Mouse (Mus musculus) brain, embryonic 14.5 days (tissue): ENCODE data around the gene Trappc6b. TPM values are rescaled to one million over a fixed set of nuclear protein-coding genes. Genes with fewer than 3 reads are reported as not detected.
"Not testable (repeated sequence)": the region's sequence is repeated elsewhere in the genome, so short reads cannot be mapped to it uniquely, and the experiment has no call there.

ENCODE experiments used
- DNase-seq: peaks from one replicate; pipeline ENCODE4 v3.0.0-alpha.2; 2011; ENCODE audit warnings: low read depth
- CTCF ChIP-seq: fragments of 200-500 bp; IDR thresholded peaks from 2 replicates; pipeline ENCODE4 v1.5.1; 2012; ENCODE audit warnings: inconsistent platforms, mild to moderate bottlenecking, moderate library complexity, borderline replicate concordance; ENCODE audit not compliant: insufficient read depth, insufficient read length; ENCODE audit errors: extremely low read depth
- POLR2A ChIP-seq: fragments of 200-500 bp; IDR thresholded peaks from 2 replicates; pipeline ENCODE4 v1.6.1; 2012; ENCODE audit warnings: mild to moderate bottlenecking, inconsistent platforms, borderline replicate concordance; ENCODE audit not compliant: poor library complexity, insufficient read depth, insufficient read length, severe bottlenecking; ENCODE audit errors: extremely low read depth
- polyA plus RNA-seq: library from polyadenylated mRNA; depleted of rRNA; stranded (reverse); fragments of >200 nt; gene quantifications from 2 replicates; pipeline ENCODE4 v1.2.3, GENCODE M21; 2012

Gene Trappc6b
- polyA plus RNA-seq, 1 experiment, result 114 TPM

DNA sequence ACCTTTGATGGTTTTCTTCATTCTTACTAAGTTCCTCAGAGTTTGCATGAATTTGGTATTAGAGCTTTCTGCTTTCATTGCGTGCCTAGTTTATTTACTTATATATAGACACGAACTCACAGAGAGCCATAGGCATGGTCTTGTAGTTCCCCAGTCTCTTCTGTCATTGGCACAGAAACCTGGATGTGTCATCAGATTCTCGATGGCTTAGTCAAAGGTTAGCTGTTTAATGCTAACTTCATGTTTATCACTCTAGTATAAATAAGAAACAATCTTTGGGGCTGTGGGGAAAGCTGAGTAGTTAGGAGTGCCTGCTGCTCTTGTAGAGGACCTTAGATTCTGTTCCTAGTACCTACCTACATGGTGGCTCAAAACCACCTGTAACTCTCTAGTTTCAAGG lies 15.7 kb upstream of the Trappc6b start:
- no peak for TF ChIP-seq CTCF
- TF ChIP-seq POLR2A, result no peak

DNA sequence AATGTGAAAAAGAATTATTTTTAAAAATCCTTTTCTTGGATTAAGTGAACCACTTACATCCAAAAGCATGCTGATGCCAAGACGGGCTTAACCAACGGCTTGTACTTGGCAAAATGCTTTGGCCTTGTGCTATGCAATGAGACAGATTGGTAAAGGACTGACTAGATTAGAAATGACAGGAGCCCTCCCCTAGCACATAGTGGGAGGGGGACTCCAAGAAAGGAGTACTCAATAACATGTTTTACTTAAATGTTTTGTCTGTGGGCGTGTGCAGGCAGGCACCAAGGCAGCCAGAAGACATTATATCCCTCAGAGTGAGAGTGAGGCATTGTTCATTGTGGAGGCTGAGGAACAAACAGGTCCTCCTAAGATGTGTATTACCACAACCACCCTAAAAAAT lies 12.8 kb upstream of the Trappc6b start:
- DNase-seq, result peak; percentile 15
- TF ChIP-seq CTCF (no peak), POLR2A (no peak)

More for the DNA sequence above, 15.7 kb upstream of the Trappc6b start:
- no peak for DNase-seq

DNA sequence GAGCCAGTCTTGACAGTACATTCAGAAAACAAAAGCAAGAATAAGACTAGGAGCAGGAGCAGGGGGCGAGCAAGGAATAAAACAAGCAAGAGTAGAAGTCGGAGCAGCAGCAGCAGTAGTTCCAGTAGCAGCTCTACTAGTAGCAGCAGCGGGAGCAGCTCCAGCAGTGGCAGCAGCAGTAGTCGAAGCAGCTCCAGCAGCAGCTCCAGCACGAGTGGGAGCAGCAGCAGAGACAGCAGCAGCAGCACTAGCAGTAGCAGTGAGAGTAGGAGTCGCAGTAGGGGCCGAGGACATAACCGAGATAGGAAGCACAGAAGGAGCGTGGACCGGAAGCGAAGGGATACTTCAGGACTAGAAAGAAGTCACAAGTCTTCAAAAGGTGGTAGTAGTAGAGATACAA lies 11.0 kb upstream of the Trappc6b start:
- DNase-seq, result no peak
- TF ChIP-seq POLR2A (no peak), CTCF (no peak)

DNA sequence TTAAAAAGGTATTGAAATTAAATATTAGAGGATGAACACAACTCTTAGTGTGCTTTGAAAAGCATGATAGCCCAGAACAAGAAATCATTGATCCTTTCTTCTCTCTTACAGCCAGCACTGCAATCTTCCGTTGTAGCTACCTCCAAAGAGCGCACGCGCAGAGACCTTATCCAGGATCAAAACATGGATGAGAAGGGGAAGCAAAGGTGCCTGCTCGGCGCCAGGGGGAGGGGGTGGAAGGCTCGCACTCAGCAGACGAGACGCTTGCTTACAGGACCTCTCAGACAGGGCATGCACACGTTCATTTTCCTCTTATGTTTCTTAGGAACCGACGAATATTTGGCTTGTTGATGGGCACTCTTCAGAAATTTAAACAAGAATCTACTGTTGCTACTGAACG lies 7.5 kb upstream of the Trappc6b start:
- DNase-seq, result no peak
- TF ChIP-seq CTCF (no peak), POLR2A (no peak)

DNA sequence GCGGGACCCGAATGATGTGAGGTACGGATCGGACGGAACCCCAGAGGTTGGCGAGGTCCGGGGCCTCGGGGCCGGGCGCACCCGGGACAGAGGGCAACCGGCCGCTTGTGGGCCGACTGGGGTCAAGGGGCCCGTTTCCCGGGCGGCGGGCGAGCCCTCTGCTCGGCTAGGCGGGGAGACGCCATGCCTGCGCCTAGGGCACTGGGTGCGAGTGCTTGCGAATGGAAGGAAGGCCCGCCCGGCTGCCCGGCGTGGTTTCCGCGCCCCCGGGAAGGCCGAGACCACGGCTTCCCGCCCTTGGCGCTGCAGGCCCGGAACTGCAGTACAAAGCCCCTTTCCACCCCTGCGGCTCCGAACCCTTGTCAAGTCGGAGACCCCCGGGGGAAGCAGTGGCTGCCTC lies 5.8 kb upstream of the Trappc6b start:
- no peak for DNase-seq

DNA sequence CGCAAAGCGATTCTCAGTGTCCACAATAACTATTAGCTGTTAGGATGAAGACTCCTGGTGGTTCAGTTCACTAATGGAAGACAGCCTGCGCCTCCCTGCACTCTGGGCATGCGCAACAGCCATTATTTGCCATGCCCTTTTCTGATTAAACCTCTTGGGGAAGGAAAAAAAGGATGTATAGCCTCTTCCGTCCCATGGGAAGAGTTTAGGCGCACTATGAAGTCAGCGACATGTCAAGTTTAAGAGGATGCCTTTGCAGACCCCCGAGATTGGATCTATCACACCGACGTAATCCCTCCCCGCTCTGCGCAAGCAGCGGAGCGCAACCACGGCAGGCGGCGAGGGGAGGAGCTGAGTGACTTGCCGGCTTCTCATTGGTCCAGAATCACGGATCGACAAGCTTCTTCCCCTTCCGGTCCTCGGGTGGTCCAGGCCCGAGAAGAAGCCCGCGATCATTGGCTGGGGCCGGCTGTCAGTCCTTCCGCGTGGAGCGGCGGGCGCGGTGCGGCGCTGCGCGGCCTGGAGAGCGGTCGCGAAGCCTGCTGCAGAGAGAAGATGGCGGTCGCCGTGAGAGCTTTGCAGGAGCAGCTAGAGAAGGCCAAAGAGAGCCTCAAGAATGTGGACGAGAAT lies 5.3 kb upstream of the Trappc6b start, which contains the start of gene Pnn:
Pnn (plus strand) TSS at position 437 of the 630 bp plus-strand sequence.
- TF ChIP-seq POLR2A, result peak; percentile 81
- peak; percentile 27; the same call in 1 of the 2 replicates for TF ChIP-seq CTCF
- peak; percentile 99 for DNase-seq

More for the DNA sequence above, 5.8 kb upstream of the Trappc6b start:
- TF ChIP-seq POLR2A (no peak), CTCF (no peak)

DNA sequence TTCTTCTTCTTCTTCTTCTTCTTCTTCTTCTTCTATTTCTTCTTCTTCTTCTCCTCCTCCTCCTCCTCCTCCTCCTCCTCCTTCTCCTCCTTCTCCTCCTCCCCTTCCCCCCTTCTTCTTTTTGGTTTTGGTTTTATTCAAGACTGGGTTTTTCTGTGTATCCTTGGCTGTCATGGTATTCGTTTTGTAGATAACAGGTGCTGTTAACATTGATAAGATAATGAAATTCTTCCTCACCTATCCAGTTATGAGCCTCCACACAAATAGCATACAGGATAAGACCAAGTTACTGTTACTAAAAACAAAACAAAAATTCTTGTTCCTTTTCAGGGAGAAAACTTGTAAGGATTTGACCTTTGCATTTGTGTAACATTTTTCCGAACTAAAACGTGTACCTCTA lies 4.5 kb upstream of the Trappc6b start:
- TF ChIP-seq POLR2A (no peak), CTCF (no peak)
- no peak for DNase-seq

DNA sequence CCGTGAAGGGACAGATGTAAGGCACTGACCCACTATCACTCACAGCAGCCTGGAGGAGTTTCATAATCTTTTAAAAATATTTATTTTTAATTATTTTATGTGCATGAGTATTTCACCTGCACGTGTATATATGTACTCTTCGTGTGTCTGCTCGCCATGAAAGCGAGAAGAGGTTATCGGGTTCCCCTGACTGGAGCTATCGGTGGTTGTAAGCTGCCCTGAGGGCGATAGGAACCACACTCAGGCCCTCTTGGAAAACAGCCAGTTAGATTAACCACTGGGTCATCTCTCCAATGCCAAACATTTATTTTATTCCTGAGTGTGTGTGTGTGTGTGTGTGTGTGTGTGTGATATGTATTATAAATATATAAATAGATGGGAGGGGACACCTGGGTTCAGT lies 3.6 kb upstream of the Trappc6b start:
- TF ChIP-seq CTCF, result no peak
- no peak for TF ChIP-seq POLR2A
- no peak for DNase-seq

DNA sequence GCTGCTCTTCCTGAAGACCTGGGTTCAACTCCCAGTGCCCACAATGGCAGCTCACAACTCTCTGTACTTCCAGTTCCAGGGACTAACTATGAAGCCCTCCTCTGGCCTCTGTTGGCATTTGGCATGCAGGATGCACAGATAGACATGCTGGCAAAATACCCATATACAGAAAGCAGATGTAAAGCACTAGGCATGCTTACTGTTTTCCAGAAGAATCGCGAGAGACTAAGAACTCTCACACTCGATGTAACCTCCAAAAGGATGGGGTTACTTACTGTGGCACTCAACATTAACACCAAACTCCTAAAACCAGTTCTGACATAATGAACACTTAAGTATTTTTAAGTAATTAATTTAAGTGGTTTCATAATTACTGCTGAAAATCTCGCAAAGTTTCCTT lies 950 bp downstream of the Trappc6b start:
- no peak for TF ChIP-seq CTCF
- TF ChIP-seq POLR2A, result no peak
- DNase-seq, result peak; percentile 14

DNA sequence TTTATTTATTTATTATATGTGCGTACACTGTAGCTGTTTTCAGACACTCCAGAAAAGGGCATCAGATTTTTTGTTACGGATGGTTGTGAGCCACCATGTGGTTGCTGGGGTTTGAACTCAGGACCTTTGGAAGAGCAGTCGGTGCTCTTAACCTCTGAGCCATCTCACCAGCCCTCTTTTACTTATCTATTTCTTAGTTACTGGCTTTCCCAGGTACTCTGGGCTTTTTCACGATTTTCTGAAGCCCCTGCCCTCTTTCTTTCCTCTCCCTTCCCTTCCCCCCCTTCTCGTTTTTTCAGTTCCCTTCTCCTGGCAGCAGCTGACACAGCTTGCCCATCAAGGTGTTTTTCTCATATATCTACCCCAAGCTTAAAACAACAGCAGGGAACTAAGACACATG lies 3.0 kb downstream of the Trappc6b start:
- not testable (repeated sequence) for DNase-seq

DNA sequence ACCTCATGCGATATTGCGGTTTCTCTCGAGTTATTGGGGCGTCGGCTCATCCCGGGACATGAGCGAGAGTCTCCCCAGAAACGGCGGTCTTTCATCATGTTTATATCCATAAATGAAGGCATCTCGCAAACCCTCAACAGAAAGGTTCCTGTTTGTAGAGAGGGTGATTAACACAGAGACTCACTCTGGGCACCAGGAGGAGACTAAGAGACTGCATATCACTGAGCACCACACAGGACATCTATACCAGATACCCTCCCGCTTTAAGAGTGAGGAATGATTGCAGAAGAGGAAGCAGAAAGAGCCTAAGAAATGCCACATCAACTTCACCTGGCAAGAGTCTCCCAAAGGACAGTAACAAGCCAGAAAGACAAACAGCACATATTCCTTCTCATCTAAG lies 5.0 kb downstream of the Trappc6b start:
- TF ChIP-seq CTCF (no peak), POLR2A (no peak)
- DNase-seq, result no peak

DNA sequence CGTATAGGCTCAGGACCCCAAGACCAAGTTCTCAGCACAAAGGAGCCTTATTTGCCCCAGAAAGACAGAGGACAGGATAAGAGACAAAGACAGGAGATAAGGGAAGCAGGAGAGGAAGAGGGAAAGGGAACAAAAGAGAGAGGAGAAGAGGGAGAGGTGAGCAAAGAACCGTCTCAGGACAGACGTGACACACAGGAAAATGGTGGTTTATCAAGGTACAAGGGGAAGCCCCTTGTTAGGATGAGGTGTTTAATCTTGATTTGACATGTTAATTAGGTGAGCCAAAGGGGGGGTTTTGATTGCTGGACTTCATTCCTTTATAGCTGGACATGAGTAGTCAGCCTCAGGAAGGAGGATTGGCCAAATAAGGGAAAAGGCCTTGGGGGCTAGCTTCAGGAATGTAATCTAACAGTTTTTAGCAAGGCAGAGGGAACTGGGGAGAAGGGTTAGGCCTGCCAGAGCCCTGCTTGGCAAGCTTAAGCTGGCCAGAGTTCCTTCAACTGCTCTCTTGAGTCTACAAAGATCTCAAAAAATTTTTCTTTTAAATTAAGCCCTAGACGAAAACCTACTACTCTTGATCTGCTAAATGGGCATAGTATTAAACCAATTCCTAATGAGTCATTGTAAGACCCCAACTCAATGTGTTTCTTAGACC lies 5.9 kb downstream of the Trappc6b start:
- no peak for DNase-seq
- TF ChIP-seq POLR2A, result no peak
- no peak for TF ChIP-seq CTCF

DNA sequence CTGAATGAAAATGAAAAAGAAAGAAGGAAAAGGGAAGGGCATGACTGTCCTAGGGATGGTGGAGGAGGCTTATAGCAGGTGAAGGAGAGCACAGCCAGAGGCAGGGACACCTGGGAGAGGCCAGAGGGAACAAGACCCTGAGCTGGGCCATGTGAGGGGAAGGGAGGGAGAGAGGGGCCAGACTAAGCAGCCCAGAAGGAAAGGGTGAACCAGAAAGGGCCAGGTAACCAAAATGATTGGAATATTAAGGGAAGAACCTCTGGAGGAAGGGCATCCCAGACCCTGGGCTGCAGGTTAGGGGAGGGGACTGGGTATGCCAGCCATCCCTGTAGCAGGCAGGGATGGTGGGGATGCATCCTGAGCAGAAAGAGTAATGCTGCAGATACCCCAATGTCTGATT lies 7.3 kb downstream of the Trappc6b start:
- no peak for DNase-seq
- TF ChIP-seq POLR2A (no peak), CTCF (no peak)
